Comparison of ENCODE assay signal across 9 mouse cellular contexts in genomic region chr17:78198820-78199219, GRCm38 (mm10). TPM values are rescaled to one million over a fixed set of nuclear protein-coding genes. Genes with fewer than 3 reads are reported as not detected.
DNase-seq lines count a peak whose midpoint lies in the region; ATAC-seq and TF ChIP-seq lines count a peak whose summit lies in the region.
"Had no signal": no experiment of that assay in that cellular context is flagged by ENCODE, and none has a peak within 500 bp of the region (broad histone marks: within the 10 kb centered on the region; RNA-seq: fewer than 3 reads in every experiment).

No protein-coding gene starts in this region.

- peak overlapping the region; percentile 98 for H3K4me2 ChIP-seq in forebrain, embryonic 13.5 days
- peak overlapping the region; percentile 93 for H3K4me2 ChIP-seq in intestine, embryonic 14.5 days (ENCODE audit: low read length)
- H3K4me2 ChIP-seq in neural tube, embryonic 14.5 days (ENCODE audit: low read depth, low read length): peak overlapping the region; percentile 93

- peaks cover 30% of the 10 kb centered on the region for H3K4me1 ChIP-seq in forebrain, embryonic 13.5 days
- H3K4me1 ChIP-seq in intestine, embryonic 14.5 days (replicated peaks; ENCODE audit: control insufficient read depth, insufficient read depth, low read length): peaks cover 23% of the 10 kb centered on the region
- H3K4me1 ChIP-seq in neural tube, embryonic 14.5 days (ENCODE audit: control insufficient read depth, insufficient read depth, low read length): peaks cover 9% of the 10 kb centered on the region; the same call in 1 of the 2 replicates

- H3K9ac ChIP-seq in forebrain, embryonic 13.5 days: 0 out of 2 replicates have a peak overlapping the region, but pooled peaks have one; percentile 73
- no peak overlapping the region for H3K9ac ChIP-seq in intestine, embryonic 14.5 days (ENCODE audit: low read length)
- peak overlapping the region; percentile 72 for H3K9ac ChIP-seq in neural tube, embryonic 14.5 days (replicated peaks; ENCODE audit: low read depth, low read length)

- 7% methylated on average over 4 of the region's 4 CpGs for WGBS in forebrain, embryonic 13.5 days
- WGBS in intestine, embryonic 14.5 days: 19% methylated on average over 4 of the region's 4 CpGs
- WGBS in neural tube, embryonic 14.5 days: 7% methylated on average over 4 of the region's 4 CpGs

- peaks cover 10% of the 10 kb centered on the region; the same call in 1 of the 2 replicates for H3K27me3 ChIP-seq in forebrain, embryonic 13.5 days
- no peaks in the 10 kb centered on the region for H3K27me3 ChIP-seq in intestine, embryonic 14.5 days (replicated peaks; ENCODE audit: control insufficient read depth, insufficient read depth, low read length)
- peaks cover 3% of the 10 kb centered on the region; the same call in 1 of the 2 replicates for H3K27me3 ChIP-seq in neural tube, embryonic 14.5 days (ENCODE audit: control insufficient read depth, insufficient read depth, low read length)

- no peak for ATAC-seq in forebrain, embryonic 13.5 days
- no peak for ATAC-seq in intestine, embryonic 14.5 days (replicated peaks; ENCODE audit: low FRiP score, low TSS enrichment, low read depth)
- ATAC-seq in neural tube, embryonic 14.5 days (ENCODE audit: low read depth): no peak

- H3K36me3 ChIP-seq in forebrain, embryonic 13.5 days (ENCODE audit: poor library complexity, severe bottlenecking): no peaks in the 10 kb centered on the region
- H3K36me3 ChIP-seq in intestine, embryonic 14.5 days (ENCODE audit: control insufficient read depth, insufficient read depth, low read length): no peaks in the 10 kb centered on the region
- H3K36me3 ChIP-seq in neural tube, embryonic 14.5 days (ENCODE audit: control insufficient read depth, insufficient read depth, low read length): no peaks in the 10 kb centered on the region

- H3K9me3 ChIP-seq in forebrain, embryonic 13.5 days (replicated peaks): no peaks in the 10 kb centered on the region
- H3K9me3 ChIP-seq in intestine, embryonic 14.5 days (ENCODE audit: control insufficient read depth, low read length): no peaks in the 10 kb centered on the region
- H3K9me3 ChIP-seq in neural tube, embryonic 14.5 days (ENCODE audit: control insufficient read depth, low read length): no peaks in the 10 kb centered on the region

- TF ChIP-seq CTCF in layer of hippocampus, adult 2 months (conservative IDR thresholded peaks at IDR 0.05): peak; percentile 26

- DNase-seq in layer of hippocampus, adult 2 months (ENCODE audit: low spot score in 2 of 2): no peak
- no peak for DNase-seq in layer of hippocampus, postnatal 36 days
- DNase-seq in intestine, embryonic 14.5 days (ENCODE audit: low spot score): no peak
- DNase-seq in thymus, postnatal 14 days: no peak
- no peak for DNase-seq in urinary bladder, postnatal 36 days (ENCODE audit: low spot score in 2 of 2)
- no peak for DNase-seq in thymus, postnatal 10 days (ENCODE audit: low spot score in 2 of 2)
- DNase-seq: adrenal gland, adult 8-10 months had no signal

- H3K4me3 ChIP-seq in layer of hippocampus, adult 2 months: peak overlapping the region; percentile 89
- H3K4me3 ChIP-seq in forebrain, embryonic 13.5 days: peak overlapping the region; percentile 83; the same call in 1 of the 2 replicates
- H3K4me3 ChIP-seq in intestine, embryonic 14.5 days (ENCODE audit: low read depth, low read length): peak overlapping the region; percentile 71; the same call in 1 of the 2 replicates
- peak overlapping the region; percentile 91 for H3K4me3 ChIP-seq in neural tube, embryonic 14.5 days (ENCODE audit: low read depth, low read length)

- peak overlapping the region; percentile 97 for H3K27ac ChIP-seq in layer of hippocampus, adult 2 months
- no peak overlapping the region for H3K27ac ChIP-seq in forebrain, embryonic 13.5 days
- no peak overlapping the region for H3K27ac ChIP-seq in intestine, embryonic 14.5 days (ENCODE audit: low read depth)
- peak overlapping the region; percentile 90 for H3K27ac ChIP-seq in neural tube, embryonic 14.5 days (ENCODE audit: low read depth, low read length)

RNA-seq across cellular contexts. Expression of gene Crim1, which starts 1.2 kb away (rescaled TPM):
- 100 to 1,000 TPM; 138 to 153 TPM for total RNA-seq in layer of hippocampus, adult 2 months (2021)
- total RNA-seq in layer of hippocampus, postnatal 36 days (2021): 100 to 1,000 TPM; 137 to 139 TPM
- 3.6 and 3.8 TPM in 2 replicates for polyA plus RNA-seq in forebrain, embryonic 13.5 days (2015; fragmentation: Nextera tagmentation; extraction: Ambion mirVana)
- polyA plus RNA-seq in intestine, embryonic 14.5 days (2014; fragmentation: Nextera tagmentation; extraction: Ambion mirVana): 6.1 and 6.9 TPM in 2 replicates
- 20.1 and 22.8 TPM in 2 replicates for polyA plus RNA-seq in neural tube, embryonic 14.5 days (2014; fragmentation: Nextera tagmentation; extraction: Ambion mirVana)

Comparison
In these comparisons a context has a peak if more than half of its experiments do, and no peak if none do; other contexts are left out.
1. H3K27ac ChIP-seq: peak in layer of hippocampus, adult 2 months (single experiment) and neural tube, embryonic 14.5 days (single experiment); none in forebrain, embryonic 13.5 days (single experiment) and intestine, embryonic 14.5 days (single experiment).
2. Peak in every context shown above with its lines, with median percentiles within 50 percentile points of each other: H3K4me3 ChIP-seq and H3K4me2 ChIP-seq.